Mouse (Mus musculus): ENCODE data around the gene Npff. TPM values are rescaled to one million over a fixed set of nuclear protein-coding genes. Genes with fewer than 3 reads are reported as not detected.

Gene Npff
- polyA plus RNA-seq, 1 experiment = 3.4 TPM

DNA sequence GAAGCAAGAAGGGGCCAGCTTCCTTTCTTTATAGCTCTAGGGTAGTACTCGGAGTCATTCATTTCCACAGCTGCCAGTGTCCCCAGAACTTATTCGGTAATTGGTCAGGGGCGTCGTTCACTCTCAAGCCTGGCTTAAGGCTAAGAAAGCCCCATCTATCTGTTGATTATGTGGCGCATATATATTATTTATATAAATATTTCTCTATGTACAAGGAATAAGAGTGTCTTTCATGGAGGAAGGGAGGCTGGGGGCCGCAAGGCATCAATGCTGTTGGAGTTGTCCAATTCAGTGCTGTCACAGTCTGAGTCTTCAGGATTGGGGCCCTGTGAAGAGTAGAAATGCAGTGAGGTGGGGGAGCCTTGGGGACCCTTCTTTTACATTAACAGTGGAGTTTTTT, 24.9 kb downstream of the Npff start:
- Histone ChIP-seq H3K27me3 (replicated peaks; ENCODE audit: control insufficient read depth, insufficient read depth, low read length) (no peaks in the 10 kb centered on the region), H3K4me1 (ENCODE audit: control insufficient read depth, insufficient read depth, low read length) (no peaks in the 10 kb centered on the region), H3K4me3 (ENCODE audit: insufficient read depth, low read depth, low read length) (no peak overlapping the region), H3K36me3 (ENCODE audit: control insufficient read depth, insufficient read depth, low read length) (peaks cover 11% of the 10 kb centered on the region), H3K27ac (ENCODE audit: insufficient read depth, low read depth, low read length) (no peak overlapping the region)
- no peak for DNase-seq
- 87% methylated on average over 6 of the region's 6 CpGs for WGBS
- no peak for TF ChIP-seq POLR2A (IDR thresholded peaks at IDR 0.05; ENCODE audit: low read depth, low read length)
- TF ChIP-seq CTCF (conservative IDR thresholded peaks at IDR 0.05; ENCODE audit: insufficient read depth, insufficient read length, low read depth, low read length) = no peak

DNA sequence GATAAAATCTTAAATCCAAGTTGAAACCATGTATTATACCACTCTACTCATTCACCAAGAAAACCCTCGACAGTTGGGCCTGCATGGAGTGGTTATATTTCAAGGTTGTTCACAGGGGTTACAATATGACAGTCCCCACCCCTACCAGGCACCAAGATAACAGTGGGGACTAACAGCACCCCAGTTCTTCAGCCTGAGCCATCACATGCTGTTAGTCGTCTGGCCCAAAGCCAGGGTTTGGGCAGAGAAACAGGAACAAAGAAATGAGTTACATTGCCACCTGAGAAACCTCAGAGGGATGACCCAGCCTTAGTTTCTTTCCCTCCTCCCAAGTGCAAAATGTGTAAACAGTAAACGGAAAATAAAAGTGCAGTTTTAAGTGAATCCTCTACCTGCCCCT, 25.4 kb downstream of the Npff start:
- Histone ChIP-seq H3K27me3 (replicated peaks; ENCODE audit: control insufficient read depth, insufficient read depth, low read length) (no peaks in the 10 kb centered on the region), H3K27ac (ENCODE audit: insufficient read depth, low read depth, low read length) (no peak overlapping the region), H3K36me3 (ENCODE audit: control insufficient read depth, insufficient read depth, low read length) (peaks cover 11% of the 10 kb centered on the region), H3K4me3 (ENCODE audit: insufficient read depth, low read depth, low read length) (no peak overlapping the region), H3K4me1 (ENCODE audit: control insufficient read depth, insufficient read depth, low read length) (no peaks in the 10 kb centered on the region)
- WGBS = 56% methylated on average over 3 of the region's 3 CpGs
- DNase-seq = no peak
- TF ChIP-seq POLR2A (IDR thresholded peaks at IDR 0.05; ENCODE audit: low read depth, low read length) = no peak
- no peak for TF ChIP-seq CTCF (conservative IDR thresholded peaks at IDR 0.05; ENCODE audit: insufficient read depth, insufficient read length, low read depth, low read length)

DNA sequence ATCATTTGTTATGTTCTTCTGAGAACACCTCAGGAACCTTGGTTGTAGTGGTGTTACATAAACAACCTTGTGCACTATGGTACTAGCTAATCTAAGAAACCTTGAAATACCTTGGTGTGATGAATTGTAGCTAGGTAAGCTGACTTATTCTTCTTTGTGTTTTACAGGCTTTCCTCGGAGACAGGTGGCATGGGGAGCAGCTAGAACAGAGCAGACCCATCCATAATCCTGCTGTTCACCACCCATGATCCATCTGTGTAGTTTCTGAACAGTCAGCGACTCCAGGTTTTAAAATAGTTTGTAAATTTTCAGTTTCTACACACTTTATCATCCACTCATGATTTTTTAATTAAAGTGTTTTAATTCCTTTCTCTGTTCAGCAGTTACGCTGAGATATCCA, 26.4 kb downstream of the Npff start:
- Histone ChIP-seq H3K36me3 (ENCODE audit: control insufficient read depth, insufficient read depth, low read length) (peaks cover 16% of the 10 kb centered on the region), H3K4me1 (ENCODE audit: control insufficient read depth, insufficient read depth, low read length) (no peaks in the 10 kb centered on the region), H3K27ac (ENCODE audit: insufficient read depth, low read depth, low read length) (no peak overlapping the region), H3K27me3 (replicated peaks; ENCODE audit: control insufficient read depth, insufficient read depth, low read length) (no peaks in the 10 kb centered on the region), H3K4me3 (ENCODE audit: insufficient read depth, low read depth, low read length) (no peak overlapping the region)
- WGBS = 76% methylated on average over 3 of the region's 3 CpGs
- no peak for DNase-seq
- TF ChIP-seq CTCF (conservative IDR thresholded peaks at IDR 0.05; ENCODE audit: insufficient read depth, insufficient read length, low read depth, low read length) (no peak), POLR2A (IDR thresholded peaks at IDR 0.05; ENCODE audit: low read depth, low read length) (no peak)

DNA sequence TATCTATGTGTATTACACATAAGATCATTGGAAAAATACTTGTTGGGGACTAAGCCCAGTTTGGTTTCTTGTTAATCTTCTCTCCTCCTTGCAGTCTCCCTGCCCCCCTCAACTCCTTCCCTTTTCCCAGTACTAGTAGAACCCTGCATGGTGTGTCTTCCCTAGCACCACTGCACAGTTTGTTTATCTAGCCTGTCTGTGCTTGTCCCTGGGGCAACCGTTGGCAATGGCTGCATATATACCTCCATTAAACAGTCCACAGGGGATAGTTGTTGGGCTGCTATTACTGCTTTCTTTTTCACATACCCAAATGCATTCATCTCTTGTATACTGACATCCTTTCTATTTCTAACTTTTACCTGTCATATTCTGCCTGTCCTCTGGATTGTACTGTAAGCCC, 37.1 kb downstream of the Npff start:
- Histone ChIP-seq H3K27ac (ENCODE audit: insufficient read depth, low read depth, low read length) (no peak overlapping the region), H3K36me3 (ENCODE audit: control insufficient read depth, insufficient read depth, low read length) (peaks cover 30% of the 10 kb centered on the region), H3K4me1 (ENCODE audit: control insufficient read depth, insufficient read depth, low read length) (no peaks in the 10 kb centered on the region), H3K27me3 (replicated peaks; ENCODE audit: control insufficient read depth, insufficient read depth, low read length) (no peaks in the 10 kb centered on the region), H3K4me3 (ENCODE audit: insufficient read depth, low read depth, low read length) (no peak overlapping the region)
- no peak for DNase-seq
- 62% methylated on average over 1 of the region's 1 CpGs for WGBS
- TF ChIP-seq CTCF (conservative IDR thresholded peaks at IDR 0.05; ENCODE audit: insufficient read depth, insufficient read length, low read depth, low read length) (no peak), POLR2A (IDR thresholded peaks at IDR 0.05; ENCODE audit: low read depth, low read length) (no peak)

DNA sequence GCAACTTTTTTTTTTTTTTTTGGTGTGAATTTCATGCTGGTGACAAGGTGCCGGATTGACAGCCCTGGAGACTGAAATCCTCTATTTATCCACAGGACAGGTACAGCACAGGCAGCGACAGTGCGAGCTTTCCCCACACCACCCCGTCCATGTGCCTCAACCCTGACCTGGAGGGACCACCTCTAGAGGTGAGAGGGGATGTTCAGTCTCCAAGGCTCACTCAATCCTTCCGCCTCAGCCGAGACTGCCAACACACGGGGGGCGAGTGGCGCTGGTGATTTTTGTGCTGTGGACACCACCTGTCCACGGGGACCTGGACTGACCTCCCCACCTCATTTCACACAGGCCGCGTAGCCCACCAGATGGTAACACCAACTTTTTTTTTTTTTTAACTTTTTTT, 38.9 kb downstream of the Npff start:
- Histone ChIP-seq H3K27ac (ENCODE audit: insufficient read depth, low read depth, low read length) (no peak overlapping the region), H3K36me3 (ENCODE audit: control insufficient read depth, insufficient read depth, low read length) (peaks cover 29% of the 10 kb centered on the region), H3K4me1 (ENCODE audit: control insufficient read depth, insufficient read depth, low read length) (no peaks in the 10 kb centered on the region), H3K4me3 (ENCODE audit: insufficient read depth, low read depth, low read length) (no peak overlapping the region), H3K27me3 (replicated peaks; ENCODE audit: control insufficient read depth, insufficient read depth, low read length) (no peaks in the 10 kb centered on the region)
- TF ChIP-seq POLR2A (IDR thresholded peaks at IDR 0.05; ENCODE audit: low read depth, low read length) = no peak
- no peak for DNase-seq
- WGBS = 85% methylated on average over 12 of the region's 12 CpGs

DNA sequence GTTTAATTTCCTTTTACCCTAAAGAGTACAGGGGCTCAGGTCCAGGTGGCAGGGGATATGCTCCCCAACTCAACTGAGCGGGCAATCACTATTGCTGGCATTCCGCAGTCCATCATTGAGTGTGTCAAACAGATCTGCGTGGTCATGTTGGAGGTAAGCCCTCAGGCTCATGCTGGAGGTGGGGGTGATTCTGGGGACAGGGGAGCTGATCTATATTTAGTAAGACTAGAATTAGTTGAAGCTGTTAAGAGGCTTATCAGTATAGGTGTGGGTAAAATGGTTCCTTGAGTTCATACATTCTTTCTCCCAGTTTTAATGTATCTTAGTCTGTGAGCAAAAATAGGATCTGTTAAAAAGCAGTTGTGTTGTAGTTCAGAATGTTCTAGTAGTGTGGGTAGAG, 41.6 kb downstream of the Npff start:
- H3K4me3 ChIP-seq (ENCODE audit: insufficient read depth, low read depth, low read length) = no peak overlapping the region
- no peak for DNase-seq
- 83% methylated on average over 3 of the region's 3 CpGs for WGBS
- H3K36me3 ChIP-seq (ENCODE audit: control insufficient read depth, insufficient read depth, low read length) = peaks cover 28% of the 10 kb centered on the region
- no peak overlapping the region for H3K27ac ChIP-seq (ENCODE audit: insufficient read depth, low read depth, low read length)
- no peak for TF ChIP-seq POLR2A (IDR thresholded peaks at IDR 0.05; ENCODE audit: low read depth, low read length)
- TF ChIP-seq CTCF (conservative IDR thresholded peaks at IDR 0.05; ENCODE audit: insufficient read depth, insufficient read length, low read depth, low read length) = no peak
- no peaks in the 10 kb centered on the region for H3K27me3 ChIP-seq (replicated peaks; ENCODE audit: control insufficient read depth, insufficient read depth, low read length)
- H3K4me1 ChIP-seq (ENCODE audit: control insufficient read depth, insufficient read depth, low read length) = no peaks in the 10 kb centered on the region

DNA sequence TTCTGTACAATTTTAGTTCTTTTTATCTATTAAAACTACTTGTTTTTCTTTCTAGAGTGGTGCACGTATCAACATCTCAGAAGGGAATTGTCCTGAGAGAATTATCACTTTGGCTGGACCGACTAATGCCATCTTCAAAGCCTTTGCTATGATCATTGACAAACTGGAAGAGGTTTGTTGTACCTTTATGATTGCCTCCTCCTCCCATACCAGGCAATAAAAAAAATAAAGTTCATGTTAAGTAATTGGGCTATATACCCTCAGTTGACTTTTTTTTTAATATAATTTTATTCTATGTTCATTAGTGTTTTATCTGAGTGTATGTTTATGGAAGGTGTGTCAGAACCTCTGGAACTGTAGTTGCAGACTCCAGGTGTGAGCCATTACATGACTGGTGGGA, 50.2 kb downstream of the Npff start:
- H3K27ac ChIP-seq (ENCODE audit: insufficient read depth, low read depth, low read length) = no peak overlapping the region
- H3K36me3 ChIP-seq (ENCODE audit: control insufficient read depth, insufficient read depth, low read length) = peaks cover 11% of the 10 kb centered on the region
- H3K27me3 ChIP-seq (replicated peaks; ENCODE audit: control insufficient read depth, insufficient read depth, low read length) = no peaks in the 10 kb centered on the region
- 81% methylated on average over 2 of the region's 2 CpGs for WGBS
- no peak for TF ChIP-seq CTCF (conservative IDR thresholded peaks at IDR 0.05; ENCODE audit: insufficient read depth, insufficient read length, low read depth, low read length)
- TF ChIP-seq POLR2A (IDR thresholded peaks at IDR 0.05; ENCODE audit: low read depth, low read length) = no peak
- no peak overlapping the region for H3K4me3 ChIP-seq (ENCODE audit: insufficient read depth, low read depth, low read length)
- DNase-seq = no peak
- H3K4me1 ChIP-seq (ENCODE audit: control insufficient read depth, insufficient read depth, low read length) = peaks cover 5% of the 10 kb centered on the region; the same call in 1 of the 2 replicates

Other genes with a start within 250 kb of the Npff start
- gene Mfsd5, start 245.5 kb downstream of the Npff start, polyA plus RNA-seq (2012; rRNA removed) = 66.5 and 72.1 TPM in 2 replicates
- 0.45 and 0.53 TPM in 2 replicates for gene Espl1, start 228.7 kb downstream of the Npff start, polyA plus RNA-seq (2012; rRNA removed)
- 141 and 206 TPM in 2 replicates for gene Pfdn5, start 198.8 kb downstream of the Npff start, polyA plus RNA-seq (2012; rRNA removed)
- gene Myg1, start 193.2 kb downstream of the Npff start, polyA plus RNA-seq (2012; rRNA removed) = 70.0 and 72.6 TPM in 2 replicates
- gene Aaas, start 174.2 kb downstream of the Npff start, polyA plus RNA-seq (2012; rRNA removed) = 31.1 and 38.1 TPM in 2 replicates
- 0.05 and 0.06 TPM in 2 replicates for gene Sp7, start 157.8 kb downstream of the Npff start, polyA plus RNA-seq (2012; rRNA removed)
- 15.7 and 17.6 TPM in 2 replicates for gene Sp1, start 118.8 kb downstream of the Npff start, polyA plus RNA-seq (2012; rRNA removed)
- gene Amhr2, start 79.6 kb downstream of the Npff start, polyA plus RNA-seq (2012; rRNA removed) = 0.67 and 1.4 TPM in 2 replicates
- 181 and 204 TPM in 2 replicates for gene Prr13, start 65.9 kb downstream of the Npff start, polyA plus RNA-seq (2012; rRNA removed)
- 572 and 616 TPM in 2 replicates for gene Pcbp2, start 54.4 kb downstream of the Npff start, polyA plus RNA-seq (2012; rRNA removed)
- gene Gm10337, start 21.2 kb downstream of the Npff start, polyA plus RNA-seq (2012; rRNA removed) = not detected in 2 replicates
- 7.7 and 9.0 TPM in 2 replicates for gene Map3k12, start 7.9 kb downstream of the Npff start, polyA plus RNA-seq (2012; rRNA removed)
- 54.9 and 62.1 TPM in 2 replicates for gene Tarbp2, start 6.8 kb downstream of the Npff start, polyA plus RNA-seq (2012; rRNA removed)
- not detected in 2 replicates for gene Gm28047, start 100.1 kb upstream of the Npff start, polyA plus RNA-seq (2012; rRNA removed)
- 78.9 and 84.6 TPM in 2 replicates for gene Atf7, start 100.5 kb upstream of the Npff start, polyA plus RNA-seq (2012; rRNA removed)
- gene Atp5g2, start 147.4 kb upstream of the Npff start, polyA plus RNA-seq (2012; rRNA removed) = 563 and 636 TPM in 2 replicates
- gene Calcoco1, start 197.2 kb upstream of the Npff start, polyA plus RNA-seq (2012; rRNA removed) = 57.7 and 60.6 TPM in 2 replicates

Data from kidney, adult 2 months (tissue).